Mouse (Mus musculus) cerebellum, adult 2 months (tissue): Measurements from ENCODE around the gene Prm1. TPM values are rescaled to one million over a fixed set of nuclear protein-coding genes. Genes with fewer than 3 reads are reported as not detected.

Experiments
- DNase-seq, 2 experiments: peaks; one replicate each; pipeline ENCODE4 v3.0.0; 2021
- H3K27ac ChIP-seq: fragments of 200-500 bp; 2 replicates; pipeline ENCODE4 v1.5.1; 2012; ENCODE audit warnings: low read length, control low read depth, inconsistent platforms; ENCODE audit not compliant: insufficient read depth
- H3K27me3 ChIP-seq: fragments of 200-500 bp; 2 replicates; pipeline ENCODE4 v1.6.1; 2012; ENCODE audit warnings: inconsistent platforms, mild to moderate bottlenecking, low read length, moderate library complexity; ENCODE audit not compliant: control insufficient read depth, insufficient read depth
- H3K4me1 ChIP-seq: fragments of 200-500 bp; 2 replicates; pipeline ENCODE4 v1.6.1; 2011; ENCODE audit warnings: low read length; ENCODE audit not compliant: control insufficient read depth, insufficient read depth
- H3K4me3 ChIP-seq: fragments of 200-500 bp; replicated peaks from 2 replicates; pipeline ENCODE3; 2011; ENCODE audit warnings: mild to moderate bottlenecking, low read depth, low read length, control low read depth; ENCODE audit not compliant: insufficient read depth
- CTCF ChIP-seq: fragments of 200-500 bp; IDR thresholded peaks from 2 replicates; pipeline ENCODE4 v1.5.1; 2011; ENCODE audit warnings: low read depth, mild to moderate bottlenecking, control low read depth, low read length, moderate library complexity, borderline replicate concordance; ENCODE audit not compliant: insufficient read depth
- POLR2A ChIP-seq: fragments of 200-500 bp; IDR thresholded peaks from 2 replicates; pipeline ENCODE4 v1.6.1; 2011; ENCODE audit warnings: low read length, control low read depth, borderline replicate concordance; ENCODE audit not compliant: insufficient read depth
- WGBS: fragments of 180-500 bp; shearing (Covaris S2); methylation state at CpG from one replicate; pipeline ENCODE4 v1.1.7; 2018; 5-methylcytosine and 5-hydroxymethylcytosine counted together
- polyA plus RNA-seq: library from polyadenylated mRNA; depleted of rRNA; stranded (reverse); fragments of >200 nt; gene quantifications from 2 replicates; pipeline ENCODE4 v1.2.3, GENCODE M21; 2012

Gene Prm1
- polyA plus RNA-seq, 1 experiment = not detected

DNA sequence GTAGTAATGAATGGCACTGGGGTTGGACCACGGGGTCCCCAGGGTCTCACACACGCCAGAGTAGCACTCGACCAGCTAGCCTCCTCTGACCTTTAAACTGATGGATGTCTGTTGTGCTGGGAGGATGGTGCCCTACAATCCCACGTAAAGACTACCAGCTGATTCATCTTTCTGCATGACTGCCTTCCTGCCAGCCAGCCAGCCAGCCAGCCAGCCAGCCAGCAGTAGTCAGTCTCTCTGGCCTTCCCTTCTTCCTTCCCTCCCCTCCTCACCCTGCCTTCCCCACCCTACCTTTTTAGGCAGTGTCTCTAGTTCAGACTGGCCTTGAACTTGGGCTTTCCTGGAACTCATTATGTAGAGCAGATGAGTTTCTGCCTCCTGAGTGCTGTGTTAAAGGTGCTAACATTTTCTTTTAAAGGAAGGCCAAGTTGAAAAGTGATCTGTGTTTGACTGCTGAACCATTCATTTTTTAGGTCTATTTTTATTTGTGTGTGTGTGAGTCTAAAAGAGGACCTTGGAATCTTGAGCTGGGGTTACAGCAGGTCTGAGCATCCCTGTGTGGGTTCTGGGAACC, 36.7 kb upstream of the Prm1 start:
- DNase-seq = peak in 1 of 2 experiments; percentile 48
- Histone ChIP-seq H3K27ac (no peak overlapping the region), H3K4me3 (no peak overlapping the region), H3K4me1 (peaks cover 10% of the 10 kb centered on the region), H3K27me3 (no peaks in the 10 kb centered on the region)
- TF ChIP-seq CTCF = no peak
- no peak for TF ChIP-seq POLR2A
- 46% methylated on average over 4 of the region's 4 CpGs for WGBS

DNA sequence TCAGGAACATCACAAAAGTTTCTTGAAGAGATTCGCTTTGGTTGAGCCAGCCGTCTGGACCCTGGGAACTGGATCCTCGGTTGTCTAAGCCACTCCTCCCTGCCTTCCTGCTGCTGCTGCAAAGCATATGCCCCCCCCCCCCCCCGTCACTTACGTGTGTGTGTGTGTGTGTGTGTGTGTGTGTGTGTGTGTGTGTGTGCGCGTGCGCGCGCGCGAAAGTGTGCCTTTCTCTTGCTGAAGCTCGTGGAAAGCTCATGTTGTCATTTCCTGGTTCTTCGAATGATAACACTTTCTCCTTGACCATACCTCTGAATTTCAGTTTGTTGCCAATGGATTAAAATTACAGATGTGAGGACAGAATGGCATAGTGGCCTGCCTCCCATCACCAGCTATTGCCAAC, 34.4 kb upstream of the Prm1 start:
- Histone ChIP-seq H3K4me1 (peaks cover 3% of the 10 kb centered on the region), H3K27me3 (no peaks in the 10 kb centered on the region), H3K4me3 (no peak overlapping the region), H3K27ac (no peak overlapping the region)
- WGBS = 89% methylated on average over 14 of the region's 14 CpGs
- no peak for DNase-seq
- TF ChIP-seq POLR2A (no peak), CTCF (no peak)

DNA sequence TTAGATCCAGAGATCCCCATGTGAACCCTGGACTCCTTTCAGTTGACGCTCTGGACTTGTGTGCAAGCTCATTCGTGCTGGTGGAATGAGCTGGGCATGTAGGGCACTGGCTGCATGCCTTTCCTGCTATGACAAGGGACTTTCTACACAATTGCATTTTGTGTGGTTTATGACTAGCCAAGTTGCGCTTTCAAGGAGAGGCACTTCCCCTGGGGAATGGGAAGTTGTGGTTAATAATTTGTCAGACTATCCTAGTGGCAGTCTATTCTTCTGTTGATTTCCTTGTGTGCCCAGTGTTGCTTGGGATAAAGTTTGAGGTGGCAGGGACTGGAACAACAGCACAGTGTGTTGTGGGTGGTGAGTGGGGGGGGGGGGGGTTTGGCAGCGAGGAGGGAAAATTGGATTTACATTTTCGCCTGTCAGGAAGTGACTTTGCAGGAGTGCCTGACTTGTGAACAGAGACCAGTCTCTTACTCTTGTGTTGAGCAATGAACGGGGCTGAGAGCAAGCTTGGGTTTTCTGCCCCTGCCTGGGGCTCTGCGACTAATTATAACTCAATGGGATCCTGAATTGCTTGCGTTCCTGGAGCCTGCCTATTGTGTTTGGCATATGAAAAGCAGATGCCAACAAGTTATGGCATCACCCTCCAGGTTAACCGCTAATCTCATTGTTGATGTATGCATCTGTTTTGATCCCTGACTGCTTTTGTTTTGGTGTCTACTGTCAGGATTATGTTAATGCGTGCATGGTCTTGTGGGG, 33.0 kb upstream of the Prm1 start:
- no peak for DNase-seq
- no peak overlapping the region for H3K4me3 ChIP-seq
- no peaks in the 10 kb centered on the region for H3K27me3 ChIP-seq
- H3K4me1 ChIP-seq = peaks cover 3% of the 10 kb centered on the region
- H3K27ac ChIP-seq = no peak overlapping the region
- WGBS = 58% methylated on average over 10 of the region's 10 CpGs
- TF ChIP-seq CTCF (no peak), POLR2A (no peak)

DNA sequence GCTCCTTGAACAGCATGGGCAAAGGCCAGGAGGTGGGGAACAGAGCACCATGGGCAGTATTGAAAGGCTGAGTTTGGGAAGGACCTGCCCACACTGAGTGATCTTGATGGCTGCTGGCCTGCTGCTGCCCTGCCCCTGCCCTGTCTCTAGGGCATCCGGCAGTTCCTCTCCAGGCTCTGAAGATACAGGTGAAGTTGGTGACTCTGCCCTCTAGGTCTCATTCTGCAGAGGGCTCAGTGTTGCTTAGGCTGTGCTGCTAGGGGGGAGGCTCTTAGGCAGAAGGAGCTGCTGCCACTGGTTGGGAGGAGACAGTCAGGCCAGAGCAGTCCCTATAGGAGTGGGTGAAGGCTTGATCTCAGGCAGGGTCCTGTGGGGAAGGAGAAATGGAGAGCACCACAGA, 32.3 kb upstream of the Prm1 start:
- Histone ChIP-seq H3K27ac (no peak overlapping the region), H3K4me3 (no peak overlapping the region), H3K27me3 (no peaks in the 10 kb centered on the region), H3K4me1 (peaks cover 3% of the 10 kb centered on the region; the same call in 1 of the 2 replicates)
- DNase-seq = no peak
- no peak for TF ChIP-seq CTCF
- no peak for TF ChIP-seq POLR2A
- 67% methylated on average over 1 of the region's 1 CpGs for WGBS

DNA sequence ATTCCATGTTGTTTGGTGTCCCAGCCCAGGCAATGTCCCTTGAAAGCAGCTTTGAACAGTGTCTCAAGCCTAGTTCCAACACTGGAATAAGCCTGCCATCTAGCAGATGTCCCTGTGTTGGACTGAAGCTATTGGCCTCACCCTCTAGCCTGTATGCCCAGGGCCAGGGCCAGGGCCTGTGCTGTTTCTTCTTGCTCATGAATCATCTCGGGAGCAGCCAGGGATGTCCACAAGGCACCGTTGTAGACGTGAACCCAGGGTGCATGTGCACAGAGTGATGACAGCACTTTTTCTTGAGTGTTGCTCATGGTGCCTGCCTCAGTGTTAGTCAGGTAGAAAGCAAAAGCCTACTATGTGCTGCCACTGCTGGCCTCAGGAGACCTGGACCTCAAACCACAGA, 31.6 kb upstream of the Prm1 start:
- no peak for TF ChIP-seq CTCF
- TF ChIP-seq POLR2A = no peak
- Histone ChIP-seq H3K4me1 (peaks cover 2% of the 10 kb centered on the region; the same call in 1 of the 2 replicates), H3K27ac (no peak overlapping the region), H3K27me3 (no peaks in the 10 kb centered on the region), H3K4me3 (no peak overlapping the region)
- 79% methylated on average over 3 of the region's 3 CpGs for WGBS
- no peak for DNase-seq

DNA sequence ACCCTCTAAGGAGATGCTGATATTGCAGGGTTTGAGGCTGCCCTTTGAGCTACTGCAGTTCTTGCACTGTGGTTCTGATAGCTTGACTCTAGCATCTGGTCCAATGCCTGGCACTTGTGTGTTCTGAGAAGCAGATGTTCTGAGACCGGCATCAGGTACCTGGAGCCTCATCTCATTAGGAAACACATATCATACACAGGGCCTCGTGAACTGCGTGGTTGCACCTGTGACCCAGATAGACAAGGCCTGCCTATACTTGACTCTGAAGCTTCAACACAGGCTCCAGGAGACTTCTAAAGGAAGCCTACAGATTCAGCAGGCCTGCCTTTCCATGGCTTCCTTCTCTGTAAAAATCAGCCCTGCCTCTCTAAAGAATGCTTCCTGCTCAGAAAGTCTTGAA, 30.7 kb upstream of the Prm1 start:
- H3K27me3 ChIP-seq = no peaks in the 10 kb centered on the region
- WGBS = 99% methylated on average over 3 of the region's 3 CpGs
- DNase-seq = no peak
- no peak for TF ChIP-seq POLR2A
- TF ChIP-seq CTCF = no peak
- H3K4me3 ChIP-seq = no peak overlapping the region
- H3K27ac ChIP-seq = no peak overlapping the region
- no peaks in the 10 kb centered on the region for H3K4me1 ChIP-seq

DNA sequence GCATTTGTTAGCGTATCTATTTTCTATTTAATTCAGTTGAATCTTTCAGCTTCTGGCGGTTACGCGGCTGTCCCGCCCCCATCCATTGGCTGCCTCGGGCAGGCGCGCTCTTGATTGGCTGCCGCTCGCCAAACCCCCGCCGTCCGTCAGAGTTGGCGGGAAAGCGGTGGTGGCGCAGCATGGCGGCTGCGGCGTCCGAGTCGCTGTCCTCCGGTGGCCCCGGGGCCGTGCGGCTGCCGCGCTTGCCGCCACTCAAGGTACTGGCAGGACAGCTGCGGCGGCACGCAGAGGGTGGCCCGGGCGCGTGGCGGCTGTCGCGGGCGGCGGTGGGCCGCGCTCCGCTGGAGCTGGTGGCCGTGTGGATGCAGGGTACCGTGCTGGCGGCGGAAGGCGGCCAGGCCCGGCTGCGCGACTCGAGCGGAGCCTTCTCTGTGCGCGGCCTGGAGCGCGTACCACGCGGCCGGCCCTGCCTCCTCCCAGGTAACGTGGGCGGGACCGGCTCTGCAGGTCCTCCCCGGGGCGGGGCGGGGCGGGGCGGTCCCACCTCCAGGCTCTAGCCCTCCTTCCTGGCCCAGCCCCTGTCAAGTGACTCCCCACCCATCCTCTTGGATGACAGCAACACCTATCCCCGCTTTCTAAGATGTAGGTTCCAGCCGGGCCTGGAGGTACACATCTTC, 29.4 kb upstream of the Prm1 start, which contains the start of gene Rmi2:
Rmi2 (plus strand) TSS at position 149 of the 677 bp plus-strand sequence.
- H3K27me3 ChIP-seq = no peaks in the 10 kb centered on the region
- under 1% methylated on average over 68 of the region's 69 CpGs for WGBS
- H3K4me1 ChIP-seq = no peaks in the 10 kb centered on the region
- TF ChIP-seq POLR2A (0 out of 2 replicates have a peak, but pooled peaks have one; percentile 8), CTCF (no peak)
- peak; percentile 90 to 91 for DNase-seq
- peak within 1 kb of the TSS; percentile 60 for H3K4me3 ChIP-seq
- H3K27ac ChIP-seq = no peak within 1 kb of the TSS
